Mouse (Mus musculus) CH12.LX (cell line): ENCODE results near the gene Srpk3. TPM values are rescaled to one million over a fixed set of nuclear protein-coding genes. Genes with fewer than 3 reads are reported as not detected.

Experiments
- DNase-seq: peaks from one replicate; pipeline ENCODE4 v3.0.0-alpha.2; 2013; ENCODE audit errors: extremely low read depth
- H3K27ac ChIP-seq: 2 replicates; pipeline ENCODE4 v1.5.1; 2012; ENCODE audit warnings: low read depth, mild to moderate bottlenecking, control low read depth, moderate library complexity; ENCODE audit not compliant: insufficient read depth
- H3K27me3 ChIP-seq: replicated peaks from 2 replicates; pipeline ENCODE3; 2012; ENCODE audit warnings: inconsistent platforms
- H3K36me3 ChIP-seq, 2 experiments: replicated peaks in 1 of 2; 2 replicates each; pipeline versions ENCODE3 to v1.6.1; 2012; ENCODE audit warnings: inconsistent platforms in 1 of 2, low read length in 1 of 2, mild to moderate bottlenecking in 1 of 2, mixed read lengths in 1 of 2, moderate library complexity in 1 of 2; ENCODE audit not compliant: control insufficient read depth in 1 of 2, insufficient read depth in 1 of 2
- H3K4me1 ChIP-seq, 2 experiments: 2 replicates each; pipeline ENCODE4 v1.6.1; 2012; ENCODE audit warnings: inconsistent platforms in 1 of 2, moderate library complexity in 1 of 2; ENCODE audit not compliant: insufficient read depth in 2 of 2, control insufficient read depth in 1 of 2
- H3K4me2 ChIP-seq: 2 replicates; pipeline ENCODE4 v1.6.1; 2012; ENCODE audit warnings: low read depth, mild to moderate bottlenecking, control low read depth; ENCODE audit not compliant: poor library complexity, insufficient read depth, severe bottlenecking
- H3K4me3 ChIP-seq, 3 experiments: fragments of 150-350 bp in 1 of 3; sonication (generic) in 1 of 3; replicated peaks in 1 of 3; 2 replicates each; pipeline versions ENCODE3 to v1.5.1; 2011 to 2012; ENCODE audit warnings: low read depth in 2 of 3, low read length in 2 of 3, mild to moderate bottlenecking in 2 of 3, moderate library complexity in 2 of 3, control low read depth in 1 of 3, improper control_type of control experiment in 1 of 3, inconsistent platforms in 1 of 3, mixed read lengths in 1 of 3; ENCODE audit not compliant: poor library complexity in 1 of 3
- H3K79me2 ChIP-seq: replicated peaks from 2 replicates; pipeline ENCODE4 v1.6.1; 2012; ENCODE audit warnings: mild to moderate bottlenecking, moderate library complexity; ENCODE audit not compliant: control insufficient read depth, poor library complexity, insufficient read depth, severe bottlenecking; ENCODE audit errors: extremely low read depth
- H3K9ac ChIP-seq: 2 replicates; pipeline ENCODE4 v1.6.1; 2012; ENCODE audit warnings: low read depth, mild to moderate bottlenecking, control low read depth, moderate library complexity; ENCODE audit not compliant: insufficient read depth
- H3K9me3 ChIP-seq: replicated peaks from 2 replicates; pipeline ENCODE3; 2012; ENCODE audit warnings: low read length, inconsistent platforms, mixed read lengths
- BHLHE40 ChIP-seq: IDR thresholded peaks from 2 replicates; pipeline ENCODE4 v1.6.1; 2011; ENCODE audit warnings: mild to moderate bottlenecking, low read depth, low read length, improper control_type of control experiment
- CHD2 ChIP-seq: IDR thresholded peaks from 2 replicates; pipeline ENCODE4 v1.6.1; 2011; ENCODE audit warnings: low read length, improper control_type of control experiment
- CTCF ChIP-seq, 2 experiments: IDR thresholded peaks in 1 of 2; conservative IDR thresholded peaks in 1 of 2; 2 replicates each; pipeline ENCODE4 v1.5.1; 2011 to 2012; ENCODE audit warnings: low read depth in 2 of 2, low read length in 2 of 2, improper control_type of control experiment in 1 of 2, inconsistent platforms in 1 of 2, mild to moderate bottlenecking in 1 of 2, moderate library complexity in 1 of 2
- GABPA ChIP-seq: IDR thresholded peaks from 2 replicates; pipeline ENCODE4 v1.6.1; 2012; ENCODE audit warnings: low read depth, low read length, improper control_type of control experiment, inconsistent platforms; ENCODE audit not compliant: insufficient replicate concordance
- JUN ChIP-seq: IDR thresholded peaks from 2 replicates; pipeline ENCODE4 v1.6.1; 2011; ENCODE audit warnings: low read depth, mild to moderate bottlenecking, low read length, improper control_type of control experiment, moderate library complexity; ENCODE audit not compliant: insufficient read depth
- JUND ChIP-seq: conservative IDR thresholded peaks from 2 replicates; pipeline ENCODE4 v1.6.1; 2011; ENCODE audit warnings: low read depth, low read length, improper control_type of control experiment
- MAX ChIP-seq: IDR thresholded peaks from 2 replicates; pipeline ENCODE4 v1.6.1; 2011; ENCODE audit warnings: low read length, improper control_type of control experiment
- MAZ ChIP-seq: IDR thresholded peaks from 2 replicates; pipeline ENCODE4 v1.6.1; 2012; ENCODE audit warnings: low read depth, mild to moderate bottlenecking, inconsistent platforms, low read length, improper control_type of control experiment, moderate library complexity
- NRF1 ChIP-seq: IDR thresholded peaks from 2 replicates; pipeline ENCODE4 v1.6.1; 2014; ENCODE audit warnings: low read depth, mild to moderate bottlenecking, inconsistent platforms, low read length, improper control_type of control experiment, moderate library complexity
- POLR2A ChIP-seq: IDR thresholded peaks from 2 replicates; pipeline ENCODE4 v1.6.1; 2011; ENCODE audit warnings: low read depth, mild to moderate bottlenecking, improper control_type of control experiment, low read length
- RAD21 ChIP-seq: IDR thresholded peaks from 2 replicates; pipeline ENCODE4 v1.6.1; 2011; ENCODE audit warnings: low read depth, mild to moderate bottlenecking, low read length, improper control_type of control experiment, moderate library complexity
- SMC3 ChIP-seq: IDR thresholded peaks from 2 replicates; pipeline ENCODE4 v1.6.1; 2011; ENCODE audit warnings: low read depth, low read length, improper control_type of control experiment
- TBP ChIP-seq: conservative IDR thresholded peaks from 2 replicates; pipeline ENCODE4 v1.6.1; 2011; ENCODE audit warnings: low read depth, low read length, improper control_type of control experiment
- UBTF ChIP-seq: IDR thresholded peaks from 2 replicates; pipeline ENCODE4 v1.6.1; 2012; ENCODE audit warnings: low read depth, mild to moderate bottlenecking, inconsistent platforms, low read length, improper control_type of control experiment, moderate library complexity
- USF1 ChIP-seq: IDR thresholded peaks from 2 replicates; pipeline ENCODE4 v1.6.1; 2014; ENCODE audit warnings: low read depth, mild to moderate bottlenecking, inconsistent platforms, low read length, improper control_type of control experiment
- USF2 ChIP-seq: conservative IDR thresholded peaks from 2 replicates; pipeline ENCODE4 v1.6.1; 2011; ENCODE audit warnings: low read depth, low read length, improper control_type of control experiment
- ZC3H11A ChIP-seq: IDR thresholded peaks from 2 replicates; pipeline ENCODE4 v1.6.1; 2012; ENCODE audit warnings: low read depth, mild to moderate bottlenecking, inconsistent platforms, low read length, improper control_type of control experiment
- ZMIZ1 ChIP-seq: IDR thresholded peaks from 2 replicates; pipeline ENCODE4 v1.6.1; 2012; ENCODE audit warnings: low read depth, mild to moderate bottlenecking, inconsistent platforms, low read length, improper control_type of control experiment
- dilution Hi-C: fragments of 300-500 bp; cut with MboI; formaldehyde crosslinking; loops from 2 replicates; pipeline ENCODE4 v1.14.3; 2020; ENCODE audit warnings: low sequenced_read_pairs; ENCODE audit not compliant: extremely low pct_unique_long_range_greater_than_20kb, extremely low pct_ligation_motif_present
- in situ Hi-C: fragments of 300-500 bp; cut with MboI; formaldehyde crosslinking; loops from 3 replicates; pipeline ENCODE4 v1.14.3; 2019; ENCODE audit warnings: low sequenced_read_pairs, low pct_ligation_motif_present, low pct_unique_long_range_greater_than_20kb, mixed read lengths
- polyA plus RNA-seq: library from polyadenylated mRNA; unstranded; fragments of >175 nt; gene quantifications from 2 replicates; pipeline ENCODE4 v1.2.1, GENCODE M21; 2012; ENCODE audit warnings: low read depth; ENCODE audit not compliant: insufficient read length
- total RNA-seq, 2 experiments: library from RNA; depleted of rRNA; stranded (reverse); fragments of 300-350 nt in 1 of 2; fragments of >200 nt in 1 of 2; gene quantifications; 2 replicates each; pipeline ENCODE4 v1.2.3; 2012 to 2014

Gene Srpk3
- total and polyA plus RNA-seq, 3 experiments, result 42.7 to 67.5 (median 52.3) TPM

DNA sequence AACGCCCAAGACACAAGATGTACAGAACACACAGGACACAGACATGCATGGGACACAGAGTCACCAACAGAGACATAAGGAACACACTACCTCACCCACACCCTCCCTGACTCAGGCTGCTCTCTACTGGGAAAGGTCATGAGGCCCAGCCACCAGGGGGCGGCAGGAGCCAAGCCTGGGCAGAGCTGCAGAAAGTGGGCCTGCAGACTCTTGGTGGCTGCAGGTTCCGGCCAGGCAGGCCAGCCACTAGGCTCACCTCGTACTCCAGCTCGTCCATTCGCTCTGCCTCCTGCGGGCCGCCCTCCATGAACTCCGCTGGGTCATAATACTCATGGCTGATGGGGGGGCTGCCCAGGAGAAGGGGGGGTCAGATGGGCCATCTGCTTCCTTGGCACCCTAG, 24.3 kb downstream of the Srpk3 start:
- dilution Hi-C loops (no loop called here), in situ Hi-C loops (loop anchor here (25.0 kb wide), 1 partner anchor 589 kb away; the partner anchor contains the start of genes Fam3a and Ikbkg)
- H3K27me3 ChIP-seq, result no peaks in the 10 kb centered on the region
- TF ChIP-seq RAD21 (peak; percentile 71), SMC3 (peak; percentile 78), CTCF (conservative IDR thresholded peaks at IDR 0.05 in 1 of 2, IDR thresholded peaks at IDR 0.05 in 1 of 2; ENCODE audit: low read depth in 2 of 2, low read length in 2 of 2) (peak; percentile 4 to 77; a peak in 2 of 4 replicates), MAZ (no peak)
- no peak overlapping the region for H3K9ac ChIP-seq
- H3K4me3 ChIP-seq, result no peak overlapping the region
- no peaks in the 10 kb centered on the region for H3K9me3 ChIP-seq
- H3K79me2 ChIP-seq, result no peaks in the 10 kb centered on the region
- peaks cover 3 to 36% of the 10 kb centered on the region in 2 experiments for H3K36me3 ChIP-seq
- H3K27ac ChIP-seq, result no peak overlapping the region
- no peaks in the 10 kb centered on the region for H3K4me1 ChIP-seq
- H3K4me2 ChIP-seq, result no peak overlapping the region
- peak; percentile 55 for DNase-seq

DNA sequence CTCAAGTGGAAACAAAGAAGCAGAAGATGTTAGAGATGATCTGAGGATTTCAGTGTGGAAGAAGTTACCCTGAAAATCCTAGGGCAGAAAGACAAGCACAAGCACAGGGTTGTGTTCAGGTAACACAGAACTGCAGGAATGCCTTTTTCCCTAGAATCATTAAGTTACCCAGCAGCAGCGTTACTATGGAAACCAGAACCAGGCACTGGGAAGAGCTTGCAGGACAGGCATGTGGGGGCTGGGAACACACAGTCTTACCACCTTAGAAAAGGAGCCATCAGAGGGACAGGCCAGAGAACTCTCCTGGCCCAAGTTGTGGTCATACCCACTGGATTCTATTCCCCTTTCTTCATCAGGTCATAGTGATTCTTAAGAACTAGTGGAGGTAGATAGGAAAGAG, 31.6 kb downstream of the Srpk3 start:
- TF ChIP-seq ZMIZ1, result no peak
- no peak for TF ChIP-seq MAZ
- no peak for TF ChIP-seq SMC3
- no peak for TF ChIP-seq JUN
- no peak for TF ChIP-seq ZC3H11A
- no peak for TF ChIP-seq JUND
- no peak for TF ChIP-seq TBP
- no peak for TF ChIP-seq NRF1
- TF ChIP-seq USF2, result no peak
- no peak for TF ChIP-seq BHLHE40
- no peak for TF ChIP-seq CTCF (conservative IDR thresholded peaks at IDR 0.05 in 1 of 2, IDR thresholded peaks at IDR 0.05 in 1 of 2; ENCODE audit: low read depth in 2 of 2, low read length in 2 of 2)
- no peak for TF ChIP-seq CHD2
- no peak for TF ChIP-seq MAX
- no peak for TF ChIP-seq USF1
- TF ChIP-seq GABPA, result no peak
- TF ChIP-seq UBTF, result no peak
- TF ChIP-seq POLR2A, result no peak

More for the DNA sequence above, 31.6 kb downstream of the Srpk3 start:
- H3K27me3 ChIP-seq, result no peaks in the 10 kb centered on the region
- no peak overlapping the region for H3K27ac ChIP-seq
- no peaks in the 10 kb centered on the region for H3K9me3 ChIP-seq
- DNase-seq, result no peak
- no peaks in the 10 kb centered on the region for H3K79me2 ChIP-seq
- H3K4me1 ChIP-seq, result no peaks in the 10 kb centered on the region
- H3K36me3 ChIP-seq, result no peaks in the 10 kb centered on the region
- in situ Hi-C loops (no loop called here), dilution Hi-C loops (no loop called here)
- no peak overlapping the region for H3K4me3 ChIP-seq
- H3K4me2 ChIP-seq, result no peak overlapping the region
- no peak overlapping the region for H3K9ac ChIP-seq
